Mouse (Mus musculus) heart, adult 2 months (tissue): ENCODE data around the gene Cdyl. TPM values are rescaled to one million over a fixed set of nuclear protein-coding genes. Genes with fewer than 3 reads are reported as not detected.

ENCODE experiments used
- DNase-seq, 2 experiments: peaks; one replicate each; pipeline ENCODE4 v3.0.0; 2021
- H3K27ac ChIP-seq: fragments of 200-600 bp; 2 replicates; pipeline ENCODE4 v1.8.1; 2022
- H3K27me3 ChIP-seq: fragments of 200-500 bp; 2 replicates; pipeline ENCODE4 v1.6.1; 2012; ENCODE audit warnings: mild to moderate bottlenecking, low read length, inconsistent platforms, mixed read lengths; ENCODE audit not compliant: control insufficient read depth, insufficient read depth
- H3K36me3 ChIP-seq: fragments of 200-500 bp; 2 replicates; pipeline ENCODE4 v1.6.1; 2012; ENCODE audit warnings: low read length, inconsistent platforms; ENCODE audit not compliant: control insufficient read depth, insufficient read depth
- H3K4me1 ChIP-seq: fragments of 200-500 bp; 2 replicates; pipeline ENCODE4 v1.6.1; 2011; ENCODE audit warnings: low read length; ENCODE audit not compliant: control insufficient read depth, insufficient read depth
- H3K4me3 ChIP-seq: fragments of 200-600 bp; 2 replicates; pipeline ENCODE4 v1.8.1; 2022
- H3K79me2 ChIP-seq: fragments of 200-500 bp; replicated peaks from 2 replicates; pipeline ENCODE4 v1.6.1; 2012; ENCODE audit warnings: mild to moderate bottlenecking, inconsistent platforms, low read length, moderate library complexity, mixed read lengths; ENCODE audit not compliant: control insufficient read depth, insufficient read depth
- H3K9ac ChIP-seq: fragments of 200-500 bp; 2 replicates; pipeline ENCODE4 v1.6.1; 2012; ENCODE audit warnings: low read depth, mild to moderate bottlenecking, control low read depth, inconsistent platforms, low read length, mixed read lengths
- CTCF ChIP-seq: fragments of 200-600 bp; IDR thresholded peaks from 2 replicates; pipeline ENCODE4 v1.8.1; 2022; ENCODE audit warnings: antibody characterized with exemption, mild to moderate bottlenecking, moderate library complexity
- EP300 ChIP-seq: fragments of 200-500 bp; IDR thresholded peaks from 2 replicates; pipeline ENCODE4 v1.6.1; 2011; ENCODE audit warnings: low read depth, low read length, control low read depth; ENCODE audit not compliant: insufficient read depth
- POLR2A ChIP-seq: fragments of 200-500 bp; IDR thresholded peaks from 2 replicates; pipeline ENCODE4 v1.6.1; 2011; ENCODE audit warnings: mild to moderate bottlenecking, low read depth, low read length, control low read depth; ENCODE audit not compliant: insufficient read depth
- WGBS: fragments of 180-500 bp; shearing (Covaris S2); methylation state at CpG from one replicate; pipeline ENCODE4 v1.1.7; 2018; 5-methylcytosine and 5-hydroxymethylcytosine counted together
- intact Hi-C: fragments of 180-260 bp; cut with DNase I; formaldehyde crosslinking; loops from one replicate; pipeline ENCODE4 v1.15.1; 2025
- polyA plus RNA-seq: library from polyadenylated mRNA; depleted of rRNA; stranded (reverse); fragments of >200 nt; gene quantifications from 2 replicates; pipeline ENCODE4 v1.2.3, GENCODE M21; 2012
- total RNA-seq, 2 experiments: library from RNA; stranded (reverse); gene quantifications; 2 replicates each; pipeline ENCODE4 v1.2.3; 2021

Cdyl gene
- total and polyA plus RNA-seq, 3 experiments = 3.1 to 11.2 (median 8.4) TPM

- no peaks in the 10 kb centered on the region for H3K79me2 ChIP-seq
- H3K36me3 ChIP-seq = no peaks in the 10 kb centered on the region
- TF ChIP-seq EP300 = no peak
- TF ChIP-seq CTCF = no peak
- TF ChIP-seq POLR2A = no peak
- H3K4me1 ChIP-seq = peaks cover 3% of the 10 kb centered on the region; the same call in 1 of the 2 replicates
- H3K27ac ChIP-seq = no peak overlapping the region
- DNase-seq = no peak
- H3K27me3 ChIP-seq = no peaks in the 10 kb centered on the region
- H3K4me3 ChIP-seq = no peak overlapping the region
- H3K9ac ChIP-seq = no peak overlapping the region
- intact Hi-C loops = no loop called here
- WGBS = 94% methylated on average over 2 of the region's 2 CpGs
These were observed 193.4 kb downstream of the Cdyl start for GRCm38 (mm10) chr13:35852851-35853575.

DNA sequence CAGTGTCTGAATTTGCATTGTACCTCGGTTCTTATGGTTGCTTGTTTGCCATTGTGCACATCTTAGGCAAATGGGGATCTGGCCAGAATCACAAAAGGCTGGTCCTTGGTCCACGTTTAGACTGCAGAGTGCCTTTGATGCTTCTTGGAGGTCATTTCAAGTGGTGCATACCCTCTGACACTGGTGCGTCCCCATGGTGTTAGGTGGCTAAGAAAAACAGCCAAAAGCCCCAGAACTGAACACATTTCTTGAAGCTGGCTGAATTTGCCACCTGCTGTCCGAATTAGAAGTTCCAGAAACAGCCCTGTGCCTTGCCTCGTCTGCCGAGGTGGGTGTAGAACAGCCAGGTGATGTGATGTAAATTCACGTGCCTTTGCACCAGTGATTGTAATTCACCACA is 197.9 kb downstream of the Cdyl start:
- intact Hi-C loops = no loop called here
- H3K4me1 ChIP-seq = no peaks in the 10 kb centered on the region; the same call in 1 of the 2 replicates
- H3K79me2 ChIP-seq = no peaks in the 10 kb centered on the region
- H3K36me3 ChIP-seq = no peaks in the 10 kb centered on the region
- no peak overlapping the region for H3K9ac ChIP-seq
- no peak overlapping the region for H3K4me3 ChIP-seq
- H3K27ac ChIP-seq = no peak overlapping the region
- TF ChIP-seq EP300 (no peak), POLR2A (no peak), CTCF (no peak)
- 89% methylated on average over 7 of the region's 7 CpGs for WGBS
- no peaks in the 10 kb centered on the region for H3K27me3 ChIP-seq
- no peak for DNase-seq

DNA sequence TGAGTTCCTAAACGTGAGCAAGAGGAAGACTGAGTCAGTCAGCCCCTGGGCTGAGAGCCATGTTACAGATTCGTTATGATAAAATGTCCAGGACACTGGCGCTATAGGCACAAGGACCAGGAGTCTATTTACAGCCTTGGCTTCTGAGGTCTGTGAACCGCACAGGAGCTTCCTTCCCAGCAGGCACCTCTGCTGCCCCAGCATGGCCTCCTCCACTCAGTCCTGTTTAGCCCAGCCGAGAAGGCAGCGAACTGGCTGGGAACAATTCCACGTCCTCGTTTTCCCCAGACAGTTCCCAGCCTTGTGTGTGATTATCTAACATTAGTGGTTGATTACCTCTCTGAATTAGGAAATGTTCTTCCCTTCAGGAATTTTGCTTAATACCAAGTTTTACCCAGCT is 201.3 kb downstream of the Cdyl start:
- TF ChIP-seq POLR2A (no peak), EP300 (no peak), CTCF (no peak)
- no peak overlapping the region for H3K27ac ChIP-seq

DNA sequence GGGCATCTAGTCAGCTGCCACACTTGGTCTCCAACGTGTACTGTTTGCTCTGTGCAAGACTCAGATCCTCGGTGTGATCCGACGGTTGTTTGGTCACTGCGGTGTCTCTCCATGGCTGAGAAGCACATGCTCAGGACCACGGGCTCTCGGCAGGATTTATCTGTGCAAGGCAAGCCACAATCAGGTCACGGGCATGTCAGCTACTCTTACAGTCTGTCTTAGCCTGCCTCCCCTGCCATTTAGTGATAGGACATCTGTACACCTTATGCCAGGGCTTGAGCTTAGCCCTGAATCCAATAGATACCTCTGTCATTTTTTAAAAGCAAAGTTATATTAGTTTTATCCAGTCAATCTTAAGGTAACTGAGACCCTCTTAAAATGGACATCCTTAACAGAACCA is 211.0 kb downstream of the Cdyl start:
- H3K79me2 ChIP-seq = no peaks in the 10 kb centered on the region
- no peak overlapping the region for H3K4me3 ChIP-seq
- no peak overlapping the region for H3K9ac ChIP-seq
- TF ChIP-seq CTCF (no peak), EP300 (no peak), POLR2A (no peak)
- H3K27ac ChIP-seq = no peak overlapping the region
- no peak for DNase-seq
- intact Hi-C loops = no loop called here
- no peaks in the 10 kb centered on the region for H3K27me3 ChIP-seq
- no peaks in the 10 kb centered on the region for H3K36me3 ChIP-seq
- no peaks in the 10 kb centered on the region; the same call in 1 of the 2 replicates for H3K4me1 ChIP-seq
- 80% methylated on average over 8 of the region's 8 CpGs for WGBS

More for the DNA sequence above, 201.3 kb downstream of the Cdyl start:
- H3K9ac ChIP-seq = no peak overlapping the region
- H3K36me3 ChIP-seq = no peaks in the 10 kb centered on the region
- no peaks in the 10 kb centered on the region for H3K27me3 ChIP-seq
- no peak overlapping the region for H3K4me3 ChIP-seq
- WGBS = 25% methylated on average over 8 of the region's 8 CpGs
- H3K79me2 ChIP-seq = no peaks in the 10 kb centered on the region
- H3K4me1 ChIP-seq = no peaks in the 10 kb centered on the region; the same call in 1 of the 2 replicates
- peak; percentile 19 to 36 for DNase-seq
- intact Hi-C loops = no loop called here

DNA sequence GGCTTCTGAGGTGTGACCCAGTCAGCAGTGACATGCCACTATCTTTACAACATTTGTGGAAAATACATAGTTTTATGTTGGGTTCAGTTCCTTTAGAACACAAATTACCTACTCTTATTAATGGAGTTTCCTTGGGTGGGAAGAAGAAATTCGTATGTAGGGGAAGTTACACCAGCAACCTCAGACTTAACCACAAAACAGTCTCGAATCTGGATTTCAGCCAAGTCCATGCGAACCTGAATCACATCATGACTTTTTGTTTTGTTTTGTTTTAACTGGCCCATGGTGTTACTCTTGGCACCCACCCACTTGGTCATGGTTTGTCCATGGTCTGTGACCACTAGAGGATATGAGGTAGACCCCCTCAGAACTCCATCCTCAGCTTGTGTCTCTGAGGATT is 211.5 kb downstream of the Cdyl start:
- H3K36me3 ChIP-seq = no peaks in the 10 kb centered on the region
- 33% methylated on average over 3 of the region's 3 CpGs for WGBS
- TF ChIP-seq CTCF (no peak), EP300 (no peak), POLR2A (no peak)
- no peaks in the 10 kb centered on the region for H3K79me2 ChIP-seq
- H3K4me1 ChIP-seq = no peaks in the 10 kb centered on the region; the same call in 1 of the 2 replicates
- no peaks in the 10 kb centered on the region for H3K27me3 ChIP-seq
- intact Hi-C loops = no loop called here
- H3K4me3 ChIP-seq = no peak overlapping the region
- H3K9ac ChIP-seq = no peak overlapping the region
- H3K27ac ChIP-seq = no peak overlapping the region
- no peak for DNase-seq

- H3K36me3 ChIP-seq = no peaks in the 10 kb centered on the region
- TF ChIP-seq CTCF = no peak
- TF ChIP-seq POLR2A = no peak
- TF ChIP-seq EP300 = no peak
- no peak overlapping the region for H3K4me3 ChIP-seq
- no peak overlapping the region for H3K9ac ChIP-seq
- 95% methylated on average over 5 of the region's 5 CpGs for WGBS
- no peaks in the 10 kb centered on the region for H3K27me3 ChIP-seq
- no peak for DNase-seq
- no peak overlapping the region for H3K27ac ChIP-seq
- intact Hi-C loops = no loop called here
- no peaks in the 10 kb centered on the region for H3K79me2 ChIP-seq
- H3K4me1 ChIP-seq = peaks cover 1% of the 10 kb centered on the region; the same call in 1 of the 2 replicates
These were observed 215.8 kb downstream of the Cdyl start for GRCm38 (mm10) chr13:35875396-35875795.
